Mouse (Mus musculus) G1E-ER4 (cell line): ENCODE results near the gene Zdhhc17. TPM values are rescaled to one million over a fixed set of nuclear protein-coding genes. Genes with fewer than 3 reads are reported as not detected.
A peak's percentile ranks its signal among the peaks of the same experiment; 100 is the strongest.

Source experiments
- GATA1 ChIP-seq: IDR thresholded peaks from one replicate; pipeline ENCODE4 v1.8.0; 2012; ENCODE audit warnings: low read length, inconsistent platforms
- polyA plus RNA-seq: library from polyadenylated mRNA; stranded (reverse); fragments of >175 nt; gene quantifications from 2 replicates; pipeline ENCODE4 v1.2.3, GENCODE M21; 2012

Zdhhc17 gene
- 1.3 and 1.4 TPM in 2 replicates for polyA plus RNA-seq

- no peak for TF ChIP-seq GATA1
These were observed at the start of gene Zdhhc17 for GRCm38 (mm10) chr10:111009641-111010479. TSS of gene Zdhhc17 (minus strand) at chr10:111010140.

DNA sequence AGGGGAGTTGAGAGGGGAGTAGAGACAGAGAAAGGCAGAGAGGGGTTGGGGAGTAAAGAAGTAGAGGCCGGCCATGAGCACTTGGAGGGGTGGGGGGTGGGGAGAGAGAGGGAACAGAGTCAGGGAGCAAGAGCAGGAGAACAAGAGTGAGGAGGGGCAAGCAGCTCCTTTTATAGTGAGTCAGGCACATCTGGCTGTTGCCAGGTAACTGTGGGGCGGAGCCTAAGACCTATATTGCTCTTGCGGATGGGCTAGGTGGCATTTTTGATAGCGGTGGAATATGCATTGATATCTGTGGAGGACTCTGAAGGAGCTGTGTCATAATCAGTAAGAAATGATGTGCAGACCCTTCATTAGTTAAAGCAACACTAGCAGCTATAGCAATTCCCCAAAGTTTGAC lies 45.8 kb upstream of the Zdhhc17 start:
- TF ChIP-seq GATA1: no peak

DNA sequence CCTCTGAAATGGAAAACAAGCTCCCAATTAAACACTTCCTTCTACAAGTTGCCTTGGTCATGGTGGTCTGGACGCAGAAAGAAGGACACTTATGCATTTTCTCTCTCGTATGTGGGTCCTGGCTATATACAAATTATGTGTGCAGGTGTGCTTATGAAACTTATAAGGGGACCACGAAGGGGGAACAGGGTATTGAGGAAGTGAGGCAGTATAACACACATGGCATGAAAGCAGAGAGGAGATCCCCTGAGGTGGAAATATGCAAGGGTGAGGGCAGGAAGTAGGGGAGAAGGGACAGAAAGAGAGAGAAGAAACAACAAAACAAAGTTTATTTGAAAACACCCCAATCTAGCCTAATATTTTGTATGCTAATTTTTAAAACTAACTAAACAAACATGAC lies 41.7 kb upstream of the Zdhhc17 start:
- TF ChIP-seq GATA1: no peak

DNA sequence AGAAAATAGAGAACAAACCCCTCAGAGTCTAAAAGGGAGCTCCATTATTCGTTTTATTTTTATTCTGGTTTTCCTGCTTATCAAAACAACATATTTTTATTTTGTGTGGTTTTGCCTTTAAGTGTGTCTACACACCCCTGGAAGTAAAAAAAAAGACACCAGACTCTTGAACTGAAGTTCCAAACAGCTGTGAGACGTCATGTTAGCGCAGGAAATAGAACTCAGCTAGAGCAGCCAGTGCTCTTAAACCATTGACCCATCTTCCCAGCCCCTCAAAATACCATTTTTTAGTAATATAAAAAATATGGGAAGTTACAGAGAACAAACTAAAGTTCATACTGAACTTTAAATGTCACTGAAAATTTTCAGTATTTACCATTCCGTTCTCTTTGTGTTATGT lies 40.6 kb upstream of the Zdhhc17 start:
- no peak for TF ChIP-seq GATA1

GRCm38 (mm10) chr10:111050061-111050460 lies 40.1 kb upstream of the Zdhhc17 start:
- no peak for TF ChIP-seq GATA1

DNA sequence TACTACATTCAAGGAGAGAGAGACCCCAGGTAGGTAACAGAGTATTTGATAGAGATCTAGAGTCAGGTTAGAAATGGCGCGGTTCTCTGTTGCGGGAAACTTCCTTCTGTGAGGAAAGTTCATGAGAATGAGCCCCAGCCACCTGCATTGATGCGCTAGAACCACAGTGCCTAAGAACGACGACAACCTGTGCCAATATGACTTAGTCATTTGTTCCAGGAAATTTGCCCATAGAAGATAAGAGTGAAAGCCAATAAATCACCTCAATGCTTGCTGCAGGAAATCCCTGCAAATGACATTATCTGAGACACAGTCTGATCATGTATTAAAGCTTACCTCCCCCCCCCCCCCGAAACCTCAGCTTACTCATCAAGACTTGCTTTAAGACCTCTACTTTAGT lies 38.0 kb upstream of the Zdhhc17 start:
- no peak for TF ChIP-seq GATA1

DNA sequence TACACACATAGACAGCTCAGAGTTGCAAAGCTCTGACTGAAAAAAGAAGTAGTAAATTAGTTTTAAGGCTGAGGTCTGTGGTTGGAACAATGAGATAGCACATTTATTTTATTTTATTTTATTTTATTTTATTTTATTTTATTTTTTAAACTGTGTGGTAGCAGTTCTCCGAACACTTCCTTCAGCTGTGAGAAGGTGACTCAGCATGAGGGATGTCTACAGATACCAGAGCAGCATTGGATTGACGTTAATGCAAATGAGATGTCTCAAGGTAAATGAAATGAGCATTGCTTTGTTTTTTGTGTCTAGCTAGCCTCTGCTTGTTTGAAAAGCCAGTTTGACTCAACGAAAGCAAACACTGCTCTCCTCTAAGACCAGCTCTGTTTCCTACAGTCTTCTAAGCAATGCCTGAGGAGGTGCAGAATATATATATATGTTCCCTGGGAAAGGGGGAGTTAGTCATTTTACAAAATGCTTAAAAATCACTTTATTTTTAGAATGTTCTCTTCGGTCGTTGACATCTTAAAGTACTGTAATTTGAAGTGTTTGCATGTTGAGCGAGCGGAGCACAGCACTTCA lies 30.2 kb upstream of the Zdhhc17 start:
- TF ChIP-seq GATA1: no peak

GRCm38 (mm10) chr10:111036851-111037250 lies 26.9 kb upstream of the Zdhhc17 start:
- TF ChIP-seq GATA1: no peak

GRCm38 (mm10) chr10:111035134-111035533 lies 25.2 kb upstream of the Zdhhc17 start:
- no peak for TF ChIP-seq GATA1

- no peak for TF ChIP-seq GATA1
These were observed 21.8 kb upstream of the Zdhhc17 start for GRCm38 (mm10) chr10:111031511-111032365.

DNA sequence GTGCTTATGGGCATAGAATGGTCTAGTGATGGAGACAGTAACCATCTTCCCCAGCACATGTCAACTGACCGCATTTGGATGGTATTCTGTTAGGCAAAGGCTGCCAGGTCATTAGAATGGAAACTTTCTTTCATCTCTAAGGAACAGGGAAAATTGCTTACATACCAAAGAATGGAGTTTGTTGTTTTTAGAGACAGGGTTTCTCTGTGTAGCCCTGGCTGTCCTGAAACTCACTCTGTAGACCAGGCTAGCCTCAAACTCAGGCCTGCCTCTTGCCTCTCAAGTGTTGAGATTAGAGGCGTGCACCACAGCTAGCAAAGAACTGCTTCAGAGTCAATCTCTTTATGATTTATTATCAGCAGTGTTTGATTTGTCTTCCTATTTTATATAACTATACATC lies 20.9 kb upstream of the Zdhhc17 start:
- TF ChIP-seq GATA1: no peak

DNA sequence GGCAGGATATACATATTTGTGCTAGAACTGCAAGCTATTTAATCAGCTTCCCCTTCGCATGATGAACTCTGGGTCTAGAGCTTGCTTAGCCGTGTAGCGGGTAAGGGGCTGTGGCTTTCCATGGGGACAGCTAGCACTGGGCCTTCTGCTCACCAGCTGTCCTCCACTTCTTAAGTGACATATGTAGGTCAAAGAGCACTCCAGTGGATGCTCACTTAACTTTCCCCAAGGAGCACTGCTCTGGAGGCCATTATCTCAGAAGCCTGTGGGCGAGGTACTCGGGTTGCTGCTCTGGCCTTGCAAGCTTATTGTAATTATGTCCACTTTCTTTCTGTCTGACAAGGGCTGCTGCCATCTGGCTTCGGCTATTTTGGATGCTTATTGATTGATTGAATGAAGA lies 16.2 kb upstream of the Zdhhc17 start:
- no peak for TF ChIP-seq GATA1

DNA sequence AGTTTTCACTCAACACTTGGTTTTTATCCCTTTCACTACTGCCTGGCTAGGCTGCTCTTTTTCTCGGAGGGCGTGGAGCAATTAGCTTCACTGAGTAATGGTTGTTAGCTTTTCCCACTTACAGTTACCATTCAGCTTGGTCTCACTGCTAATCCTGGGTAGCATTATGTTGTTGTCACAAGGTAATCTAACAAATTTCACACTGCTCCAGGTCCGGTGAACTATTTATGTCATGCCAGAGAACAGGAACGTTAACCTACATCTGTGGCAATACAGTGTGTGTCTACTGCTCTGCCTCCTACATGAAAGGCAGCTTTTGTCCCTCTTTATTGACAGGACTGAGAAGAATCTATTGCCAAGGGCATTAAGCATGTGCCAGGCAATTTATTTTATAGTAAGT lies 14.8 kb upstream of the Zdhhc17 start:
- no peak for TF ChIP-seq GATA1

DNA sequence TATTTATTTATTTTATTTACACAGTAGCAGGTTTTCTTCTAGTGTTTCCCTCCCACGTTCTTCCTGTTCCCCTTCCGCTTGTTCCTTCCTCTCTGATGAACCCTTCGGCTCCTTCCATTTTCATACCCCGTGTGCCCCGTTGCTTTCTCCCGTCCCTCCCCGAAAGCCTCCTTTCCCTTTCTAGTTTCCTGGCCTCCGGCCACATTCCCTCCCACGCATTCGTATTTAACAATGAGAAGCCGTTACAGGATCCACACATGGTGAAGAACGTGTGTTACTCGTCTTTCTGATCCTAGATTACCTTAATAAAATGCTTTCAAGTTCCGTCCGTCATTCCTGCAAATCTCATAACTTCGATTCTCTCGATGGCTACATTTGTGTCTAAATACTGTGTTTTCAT lies 4.5 kb upstream of the Zdhhc17 start:
- no peak for TF ChIP-seq GATA1

DNA sequence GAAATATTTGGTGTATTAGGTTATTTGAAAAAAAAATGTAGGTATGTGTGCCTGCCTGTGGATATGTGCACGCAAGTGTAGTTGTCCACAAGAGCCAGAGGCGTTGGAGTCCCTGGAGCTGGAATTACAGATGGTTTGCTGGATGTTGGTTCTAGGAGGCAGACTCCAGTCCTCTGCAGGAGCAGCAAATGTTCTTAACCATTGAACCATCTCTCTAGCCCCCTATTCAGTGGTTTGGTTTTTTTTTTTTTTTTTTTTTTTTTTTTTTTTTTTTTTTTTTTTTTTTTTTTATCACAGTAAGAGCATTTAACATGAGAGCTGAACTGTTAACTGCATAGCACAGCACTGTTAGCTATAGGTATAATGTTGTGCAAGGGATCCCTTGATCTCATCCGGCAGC lies 3.3 kb upstream of the Zdhhc17 start:
- TF ChIP-seq GATA1: no peak

DNA sequence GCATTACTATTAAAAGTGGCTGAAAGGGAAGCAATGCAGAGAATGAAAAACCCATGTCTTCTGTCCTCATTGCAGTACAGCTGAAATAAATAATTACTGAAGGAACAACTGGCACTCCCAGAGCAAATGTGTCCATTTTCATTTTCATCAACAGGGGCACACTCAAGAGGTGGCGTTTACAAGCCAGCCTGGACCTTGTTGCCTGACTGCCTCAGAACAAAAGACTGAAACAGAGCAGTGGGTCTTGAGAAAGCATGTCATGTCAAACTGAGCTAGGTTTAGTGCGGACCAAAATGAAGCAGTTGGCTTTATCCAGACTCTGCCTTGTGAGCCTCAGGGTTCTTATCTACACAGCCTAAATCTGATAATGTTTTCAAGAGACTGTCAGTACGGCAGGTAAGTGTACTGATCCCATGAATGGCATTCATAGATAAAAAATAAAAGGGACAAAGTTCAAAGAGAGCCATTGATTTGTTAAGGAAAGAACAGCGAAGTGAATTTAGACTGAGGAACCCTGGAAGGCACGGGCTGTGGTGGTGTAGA lies 2.6 kb upstream of the Zdhhc17 start:
- TF ChIP-seq GATA1: peak; percentile 20

- TF ChIP-seq GATA1: no peak
These were observed 1.4 kb upstream of the Zdhhc17 start for GRCm38 (mm10) chr10:111011226-111011765.
